Mouse (Mus musculus) ES-Bruce4 (cell line): ENCODE results near the gene Gm29776.

ENCODE experiments used
- CTCF ChIP-seq: IDR thresholded peaks from one replicate; pipeline ENCODE4 v1.8.1; 2011; ENCODE audit warnings: low read depth, low read length
- POLR2A ChIP-seq: IDR thresholded peaks from one replicate; pipeline ENCODE4 v1.8.1; 2011; ENCODE audit warnings: low read length; ENCODE audit not compliant: insufficient read depth

DNA sequence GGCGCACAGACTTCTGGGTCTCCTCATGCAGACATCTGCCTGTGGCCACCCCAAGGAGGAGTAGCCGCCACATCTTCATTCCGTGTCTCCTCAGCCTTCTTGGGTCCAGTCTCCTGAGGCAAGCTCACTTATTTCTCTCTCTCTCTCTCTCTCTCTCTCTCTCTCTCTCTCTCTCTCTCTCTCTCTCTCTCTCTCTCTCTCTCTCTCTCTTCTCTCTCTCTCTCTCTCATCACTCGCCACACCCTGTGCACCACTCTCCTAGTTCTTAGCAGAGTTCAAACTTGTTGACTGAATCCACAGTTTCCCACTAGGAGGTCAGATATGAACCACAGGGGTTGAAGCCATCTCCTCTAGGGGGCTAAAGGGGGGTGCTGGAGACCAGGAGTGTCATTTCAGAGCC is at the start of gene Gm29776:
- TF ChIP-seq CTCF (no peak), POLR2A (no peak)
